21 mouse cellular contexts compared by ENCODE assay signal in genomic region chr2:69193555-69193954, GRCm38 (mm10). TPM values are rescaled to one million over a fixed set of nuclear protein-coding genes. Genes with fewer than 3 reads are reported as not detected.
"Had no signal": no experiment of that assay in that cellular context is flagged by ENCODE, and none has a peak within 500 bp of the region (broad histone marks: within the 10 kb centered on the region; RNA-seq: fewer than 3 reads in every experiment).

No protein-coding gene starts in this region.

- H3K9me3 ChIP-seq: kidney, embryonic 15.5 days; limb, embryonic 10.5 days; liver, embryonic 15.5 days; lung, embryonic 15.5 days; neural tube, embryonic 12.5 days had no signal

- ATAC-seq: intestine, embryonic 16.5 days had no signal

- H3K27me3 ChIP-seq: kidney, embryonic 15.5 days; liver, embryonic 15.5 days; lung, embryonic 15.5 days; neural tube, embryonic 12.5 days had no signal

- DNase-seq: kidney, adult 2 months; kidney, postnatal 14 days; midbrain, embryonic 14.5 days; retina, postnatal 1 day; thymus, adult 18-20 months; thymus, postnatal 14 days had no signal

- H3K4me3 ChIP-seq: kidney, embryonic 15.5 days; left cerebral cortex, adult 2 months; limb, embryonic 10.5 days; liver, embryonic 15.5 days; lung, embryonic 15.5 days; neural tube, embryonic 12.5 days had no signal

- H3K9ac ChIP-seq: kidney, embryonic 15.5 days; liver, embryonic 15.5 days; lung, embryonic 15.5 days; neural tube, embryonic 12.5 days had no signal

- H3K4me2 ChIP-seq: kidney, embryonic 15.5 days; liver, embryonic 11.5 days; liver, embryonic 15.5 days; lung, embryonic 15.5 days; neural tube, embryonic 12.5 days had no signal

- H3K27ac ChIP-seq: kidney, embryonic 15.5 days; left cerebral cortex, adult 2 months; limb, embryonic 10.5 days; liver, embryonic 15.5 days; lung, embryonic 15.5 days; neural tube, embryonic 12.5 days had no signal

- H3K4me1 ChIP-seq: kidney, embryonic 15.5 days; limb, embryonic 10.5 days; lung, embryonic 15.5 days; neural tube, embryonic 12.5 days had no signal

RNA-seq across cellular contexts. Expression of gene G6pc2, which starts 17.3 kb away (rescaled TPM):
- total RNA-seq: layer of hippocampus, adult 8-10 months; layer of hippocampus, postnatal 14 days; left cerebral cortex, adult 2 months; left cerebral cortex, postnatal 14 days; megakaryocyte progenitor cell, adult 5-6 weeks; monocyte, adult 5-6 weeks had no signal
- polyA plus RNA-seq: large intestine, adult 2 months; liver, embryonic 11.5 days; liver, embryonic 15.5 days; lung, embryonic 15.5 days; spleen, adult 2 months had no signal
